Mouse (Mus musculus) small intestine, adult 2 months (tissue): Measurements from ENCODE around the gene Arhgap31.

Source experiments
- CTCF ChIP-seq: fragments of 200-500 bp; IDR thresholded peaks from 2 replicates; pipeline ENCODE4 v1.5.1; 2012; ENCODE audit warnings: low read depth, mild to moderate bottlenecking, control low read depth, inconsistent platforms, low read length, moderate library complexity, mixed read lengths; ENCODE audit not compliant: insufficient replicate concordance, insufficient read length; ENCODE audit errors: extremely low read depth
- POLR2A ChIP-seq: fragments of 200-500 bp; IDR thresholded peaks from 2 replicates; pipeline ENCODE4 v1.6.1; 2012; ENCODE audit warnings: low read depth, mild to moderate bottlenecking, control low read depth, inconsistent platforms, low read length, moderate library complexity

DNA sequence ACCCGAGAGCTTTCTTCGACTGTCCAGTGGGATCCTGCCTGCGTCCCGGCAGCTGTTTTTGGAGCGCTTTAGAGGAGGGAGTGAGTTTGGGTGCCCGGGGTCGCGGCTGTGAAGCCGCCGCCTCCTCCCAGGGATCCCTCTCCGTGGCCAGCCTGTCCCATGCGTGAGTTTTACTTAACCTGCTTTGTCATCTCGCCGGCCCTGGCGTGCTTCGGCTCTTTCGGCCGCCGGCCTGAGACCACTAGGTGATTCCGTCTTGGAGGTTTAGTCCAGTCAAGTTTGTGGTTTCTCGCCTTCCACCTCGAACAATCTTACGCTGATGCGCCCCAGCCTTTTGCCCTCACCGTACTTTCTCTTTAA, 150.1 kb downstream of the Arhgap31 start:
- TF ChIP-seq CTCF (no peak), POLR2A (no peak)
